Mouse (Mus musculus): Measurements from ENCODE around the gene Pdpk1. TPM values are rescaled to one million over a fixed set of nuclear protein-coding genes. Genes with fewer than 3 reads are reported as not detected.
"Not testable (repeated sequence)": the region's sequence is repeated elsewhere in the genome, so short reads cannot be mapped to it uniquely, and the experiment has no call there.

The Pdpk1 gene
- polyA plus RNA-seq, 1 experiment, result 18.7 TPM

- Histone ChIP-seq H3K4me1 (ENCODE audit: control insufficient read depth, insufficient read depth, low read length) (peaks cover 4% of the 10 kb centered on the region), H3K27ac (ENCODE audit: control insufficient read depth, insufficient read depth, low read depth, low read length, poor library complexity) (no peak overlapping the region), H3K4me3 (replicated peaks; ENCODE audit: control insufficient read depth, low read depth, low read length) (no peak overlapping the region)
- WGBS, result 70% methylated on average over 2 of the region's 2 CpGs
- TF ChIP-seq CTCF (IDR thresholded peaks at IDR 0.05; ENCODE audit: control insufficient read depth, insufficient read depth, low read length) (no peak), POLR2A (IDR thresholded peaks at IDR 0.05; ENCODE audit: borderline replicate concordance, control insufficient read depth, low read depth, low read length) (no peak)
These were observed 7.8 kb downstream of the Pdpk1 start for GRCm38 (mm10) chr17:24142897-24143296.

GRCm38 (mm10) chr17:24141425-24141920 lies 9.3 kb downstream of the Pdpk1 start:
- Histone ChIP-seq H3K4me1 (ENCODE audit: control insufficient read depth, insufficient read depth, low read length) (peaks cover 6% of the 10 kb centered on the region), H3K27ac (ENCODE audit: control insufficient read depth, insufficient read depth, low read depth, low read length, poor library complexity) (peak overlapping the region; percentile 95), H3K4me3 (replicated peaks; ENCODE audit: control insufficient read depth, low read depth, low read length) (peak overlapping the region; percentile 99)
- TF ChIP-seq POLR2A (IDR thresholded peaks at IDR 0.05; ENCODE audit: borderline replicate concordance, control insufficient read depth, low read depth, low read length) (peak; percentile 61; the same call in 1 of the 2 replicates), CTCF (IDR thresholded peaks at IDR 0.05; ENCODE audit: control insufficient read depth, insufficient read depth, low read length) (no peak)
- WGBS, result under 1% methylated on average over 57 of the region's 57 CpGs

GRCm38 (mm10) chr17:24140845-24141424 lies 9.8 kb downstream of the Pdpk1 start:
- peaks cover 6% of the 10 kb centered on the region for H3K4me1 ChIP-seq (ENCODE audit: control insufficient read depth, insufficient read depth, low read length)
- TF ChIP-seq CTCF (IDR thresholded peaks at IDR 0.05; ENCODE audit: control insufficient read depth, insufficient read depth, low read length) (no peak), POLR2A (IDR thresholded peaks at IDR 0.05; ENCODE audit: borderline replicate concordance, control insufficient read depth, low read depth, low read length) (no peak)
- WGBS, result 1% methylated on average over 43 of the region's 43 CpGs
- H3K4me3 ChIP-seq (replicated peaks; ENCODE audit: control insufficient read depth, low read depth, low read length), result peak overlapping the region; percentile 99
- peak overlapping the region; percentile 95 for H3K27ac ChIP-seq (ENCODE audit: control insufficient read depth, insufficient read depth, low read depth, low read length, poor library complexity)

GRCm38 (mm10) chr17:24139968-24140367 lies 10.8 kb downstream of the Pdpk1 start:
- TF ChIP-seq POLR2A (IDR thresholded peaks at IDR 0.05; ENCODE audit: borderline replicate concordance, control insufficient read depth, low read depth, low read length), result no peak
- no peak for TF ChIP-seq CTCF (IDR thresholded peaks at IDR 0.05; ENCODE audit: control insufficient read depth, insufficient read depth, low read length)
- 44% methylated on average over 4 of the region's 4 CpGs for WGBS
- Histone ChIP-seq H3K27ac (ENCODE audit: control insufficient read depth, insufficient read depth, low read depth, low read length, poor library complexity) (no peak overlapping the region), H3K4me1 (ENCODE audit: control insufficient read depth, insufficient read depth, low read length) (peaks cover 6% of the 10 kb centered on the region), H3K4me3 (replicated peaks; ENCODE audit: control insufficient read depth, low read depth, low read length) (no peak overlapping the region)

GRCm38 (mm10) chr17:24139256-24139655 lies 11.5 kb downstream of the Pdpk1 start:
- Histone ChIP-seq H3K4me1 (ENCODE audit: control insufficient read depth, insufficient read depth, low read length) (peaks cover 6% of the 10 kb centered on the region), H3K4me3 (replicated peaks; ENCODE audit: control insufficient read depth, low read depth, low read length) (no peak overlapping the region), H3K27ac (ENCODE audit: control insufficient read depth, insufficient read depth, low read depth, low read length, poor library complexity) (no peak overlapping the region)
- TF ChIP-seq CTCF (IDR thresholded peaks at IDR 0.05; ENCODE audit: control insufficient read depth, insufficient read depth, low read length) (no peak), POLR2A (IDR thresholded peaks at IDR 0.05; ENCODE audit: borderline replicate concordance, control insufficient read depth, low read depth, low read length) (no peak)
- 66% methylated on average over 3 of the region's 3 CpGs for WGBS

GRCm38 (mm10) chr17:24137226-24137880 lies 13.4 kb downstream of the Pdpk1 start:
- H3K4me1 ChIP-seq (ENCODE audit: control insufficient read depth, insufficient read depth, low read length), result peaks cover 6% of the 10 kb centered on the region
- H3K4me3 ChIP-seq (replicated peaks; ENCODE audit: control insufficient read depth, low read depth, low read length), result no peak overlapping the region
- H3K27ac ChIP-seq (ENCODE audit: control insufficient read depth, insufficient read depth, low read depth, low read length, poor library complexity), result no peak overlapping the region
- WGBS, result 84% methylated on average over 2 of the region's 2 CpGs
- no peak for TF ChIP-seq CTCF (IDR thresholded peaks at IDR 0.05; ENCODE audit: control insufficient read depth, insufficient read depth, low read length)
- no peak for TF ChIP-seq POLR2A (IDR thresholded peaks at IDR 0.05; ENCODE audit: borderline replicate concordance, control insufficient read depth, low read depth, low read length)

GRCm38 (mm10) chr17:24134062-24134461 lies 16.7 kb downstream of the Pdpk1 start:
- H3K4me1 ChIP-seq (ENCODE audit: control insufficient read depth, insufficient read depth, low read length), result peaks cover 2% of the 10 kb centered on the region; the same call in 1 of the 2 replicates
- H3K4me3 ChIP-seq (replicated peaks; ENCODE audit: control insufficient read depth, low read depth, low read length), result no peak overlapping the region
- TF ChIP-seq CTCF (IDR thresholded peaks at IDR 0.05; ENCODE audit: control insufficient read depth, insufficient read depth, low read length), result no peak
- no peak for TF ChIP-seq POLR2A (IDR thresholded peaks at IDR 0.05; ENCODE audit: borderline replicate concordance, control insufficient read depth, low read depth, low read length)
- H3K27ac ChIP-seq (ENCODE audit: control insufficient read depth, insufficient read depth, low read depth, low read length, poor library complexity), result no peak overlapping the region

- H3K4me1 ChIP-seq (ENCODE audit: control insufficient read depth, insufficient read depth, low read length); H3K27ac ChIP-seq (ENCODE audit: control insufficient read depth, insufficient read depth, low read depth, low read length, poor library complexity); H3K4me3 ChIP-seq (replicated peaks; ENCODE audit: control insufficient read depth, low read depth, low read length): not testable (repeated sequence)
- WGBS, result 88% methylated on average over 4 of the region's 4 CpGs
These were observed 17.8 kb downstream of the Pdpk1 start for GRCm38 (mm10) chr17:24132919-24133318.
